Mouse (Mus musculus): ENCODE data around the gene Ndufa6. TPM values are rescaled to one million over a fixed set of nuclear protein-coding genes. Genes with fewer than 3 reads are reported as not detected.
"Not testable (repeated sequence)": the region's sequence is repeated elsewhere in the genome, so short reads cannot be mapped to it uniquely, and the experiment has no call there.

The Ndufa6 gene
- 100 to 1,000 TPM; 417 to 454 TPM for total RNA-seq (2021)
- long read RNA-seq, experiment 1, transcript Ndufa6-205 (2 exons, 382 nt): minor isoform, 10 of 369 reads
- long read RNA-seq, experiment 1, transcript Ndufa6-201 (3 exons, 590 nt): major isoform, 343 of 369 reads
- long read RNA-seq, experiment 1, transcript Ndufa6-206 (2 exons, 440 nt): minor isoform, 7 of 369 reads
- long read RNA-seq, experiment 1, partial matches to known transcripts: 1 of 369 reads
- long read RNA-seq, experiment 1, other reads (novel, unspliced or antisense): 8 of 369 reads
- long read RNA-seq, experiment 2, transcript Ndufa6-206 (2 exons, 440 nt): minor isoform, 8 of 366 reads
- long read RNA-seq, experiment 2, transcript Ndufa6-205 (2 exons, 382 nt): minor isoform, 10 of 366 reads
- long read RNA-seq, experiment 2, transcript Ndufa6-201 (3 exons, 590 nt): major isoform, 342 of 366 reads
- long read RNA-seq, experiment 2, partial matches to known transcripts: 4 of 366 reads
- long read RNA-seq, experiment 2, other reads (novel, unspliced or antisense): 2 of 366 reads

GRCm38 (mm10) chr15:82354126-82354945 is at the start of gene Ndufa6:
Ndufa6 (minus strand) TSS chr15:82354322.
- DNase-seq: peak; percentile 98
- intact Hi-C loops (cut with DNase I; ENCODE audit: low total_unique reads): no loop called here

GRCm38 (mm10) chr15:82403606-82404005 is 49.5 kb upstream of the Ndufa6 start:
- intact Hi-C loops (cut with DNase I; ENCODE audit: low total_unique reads): no loop called here
- DNase-seq: no peak

GRCm38 (mm10) chr15:82402741-82403140 is 48.6 kb upstream of the Ndufa6 start:
- DNase-seq: no peak

DNA sequence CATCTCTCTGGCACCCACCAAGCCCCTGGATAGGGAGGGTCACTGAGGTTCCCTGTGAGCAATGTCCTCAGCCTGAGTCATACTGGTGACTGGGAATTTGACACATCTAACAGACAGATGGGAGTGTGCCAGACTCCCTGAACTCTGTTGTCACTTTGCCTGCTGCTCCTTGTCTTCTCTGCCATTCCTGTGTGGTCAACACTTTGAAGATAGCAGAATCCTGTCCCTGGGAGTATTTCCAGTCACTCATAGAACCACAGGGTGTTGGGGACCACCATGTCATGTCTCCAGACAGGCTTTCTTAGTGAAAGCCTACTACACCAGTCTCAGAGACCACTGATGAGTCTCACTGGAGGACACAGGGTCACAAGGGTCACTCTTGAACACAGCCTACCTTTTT is 48.0 kb upstream of the Ndufa6 start:
- intact Hi-C loops (cut with DNase I; ENCODE audit: low total_unique reads): no loop called here
- DNase-seq: no peak

More at GRCm38 (mm10) chr15:82402741-82403140, 48.6 kb upstream of the Ndufa6 start:
- intact Hi-C loops (cut with DNase I; ENCODE audit: low total_unique reads): no loop called here

DNA sequence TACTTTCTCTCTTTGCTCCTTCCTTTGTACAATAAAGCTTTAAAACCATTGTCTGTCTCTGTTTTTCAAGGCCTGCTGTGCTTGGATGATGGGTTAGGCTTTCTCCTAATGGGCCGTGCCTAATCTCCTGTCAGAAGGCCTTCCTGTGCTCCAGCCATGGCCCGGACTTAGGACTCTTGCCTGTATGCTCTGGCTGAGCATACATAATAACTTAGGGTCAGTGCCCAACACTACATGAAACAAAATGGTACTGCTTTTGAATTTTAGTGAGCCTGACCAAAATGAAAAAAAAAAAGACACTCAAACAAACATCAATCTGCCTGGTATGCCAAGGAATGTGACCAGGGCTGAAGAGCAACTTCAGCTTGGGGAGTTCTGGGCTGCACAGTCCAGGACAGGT is 47.4 kb upstream of the Ndufa6 start:
- intact Hi-C loops (cut with DNase I; ENCODE audit: low total_unique reads): no loop called here

DNA sequence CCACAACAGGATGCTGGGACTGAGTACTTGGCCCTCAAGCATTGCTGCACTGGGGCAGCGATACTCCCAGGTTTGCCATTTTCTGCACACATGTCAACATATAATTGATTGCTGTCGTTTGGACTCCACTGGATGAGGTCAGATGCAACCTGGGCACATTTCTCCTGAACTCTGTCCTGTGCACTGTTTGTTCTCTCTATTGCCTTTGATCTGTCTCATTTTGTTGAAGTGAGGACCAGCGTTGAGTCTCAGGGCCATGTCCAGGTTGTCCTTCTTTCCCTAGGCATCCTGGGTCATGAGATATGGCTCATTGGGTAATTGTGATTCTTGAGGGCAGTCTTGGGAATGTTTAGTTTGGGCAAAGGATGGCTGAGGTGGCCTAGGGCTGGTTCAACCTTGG is 41.8 kb upstream of the Ndufa6 start:
- intact Hi-C loops (cut with DNase I; ENCODE audit: low total_unique reads): loop anchor here (10.0 kb wide), 1 partner anchor 49 kb away; no protein-coding TSS in a partner anchor
- not testable (repeated sequence) for DNase-seq

More for the DNA sequence above, 47.4 kb upstream of the Ndufa6 start:
- no peak for DNase-seq

DNA sequence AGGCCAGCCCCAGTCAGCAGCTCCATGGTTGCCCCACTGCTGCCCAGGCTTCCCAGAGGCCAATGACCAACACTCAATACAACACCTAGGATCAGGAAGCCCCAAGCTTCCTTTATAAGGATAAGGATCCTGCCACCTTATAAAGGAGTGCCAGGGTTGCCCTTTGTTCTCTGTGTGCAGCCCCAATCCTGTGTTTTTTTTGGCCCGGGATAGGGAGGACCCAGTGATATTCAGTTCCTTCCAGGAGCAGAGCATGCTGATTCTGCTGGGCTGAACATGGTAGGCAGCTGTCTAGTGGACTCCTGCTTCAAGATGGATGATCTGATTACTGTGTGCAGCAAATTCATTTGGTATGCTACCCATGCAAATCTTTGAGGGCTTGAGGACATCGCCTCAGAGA is 39.8 kb upstream of the Ndufa6 start, which contains the start of gene Cyp2d11:
Gene Cyp2d11, minus strand, starts transcription at position 101 of the 400 bp plus-strand sequence.
- intact Hi-C loops (cut with DNase I; ENCODE audit: low total_unique reads): loop anchor here (10.0 kb wide), 1 partner anchor 51 kb away; no protein-coding TSS in a partner anchor
- not testable (repeated sequence) for DNase-seq

- DNase-seq: not testable (repeated sequence)
- intact Hi-C loops (cut with DNase I; ENCODE audit: low total_unique reads): loop anchor here (10.0 kb wide), 1 partner anchor 55 kb away; no protein-coding TSS in a partner anchor
Observed at GRCm38 (mm10) chr15:82389916-82390315, 35.8 kb upstream of the Ndufa6 start.

DNA sequence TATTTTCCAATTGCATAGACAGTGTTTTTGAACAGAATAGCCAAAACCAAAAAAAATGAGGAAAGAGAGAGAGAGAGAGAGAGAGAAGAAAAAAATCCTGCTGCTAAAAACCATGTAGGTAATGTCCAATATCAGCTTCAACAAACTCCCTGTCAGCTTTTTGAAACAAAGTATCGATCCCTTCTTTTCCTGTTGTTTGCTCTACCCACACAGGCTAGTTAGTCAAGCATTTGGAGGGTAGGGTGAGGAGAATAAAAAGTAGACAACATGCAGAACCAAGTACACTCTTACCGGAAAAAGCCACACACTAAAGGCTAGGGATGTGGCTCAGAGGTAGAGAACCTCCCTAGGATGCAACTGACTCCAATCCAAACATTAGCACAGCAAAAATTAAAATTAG is 31.6 kb upstream of the Ndufa6 start:
- intact Hi-C loops (cut with DNase I; ENCODE audit: low total_unique reads): no loop called here

DNA sequence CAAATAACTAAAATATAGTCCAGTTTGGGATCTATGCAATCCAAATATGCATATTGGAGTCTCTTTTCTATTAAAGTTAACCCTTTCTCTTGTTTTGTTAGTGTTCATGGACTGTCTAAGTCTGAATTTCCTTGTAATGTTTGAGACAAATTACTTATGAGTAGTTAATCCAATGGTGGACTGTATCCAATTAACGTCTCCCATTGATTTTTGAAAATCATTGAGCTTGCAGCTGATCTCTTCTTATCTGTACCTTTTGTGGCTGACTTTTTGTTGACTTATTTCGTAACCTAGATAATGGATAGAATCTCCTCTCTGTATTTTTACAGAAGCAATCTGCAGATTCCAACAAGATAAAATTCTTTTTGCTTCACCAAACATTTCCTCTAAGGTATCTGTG is 28.3 kb upstream of the Ndufa6 start:
- intact Hi-C loops (cut with DNase I; ENCODE audit: low total_unique reads): no loop called here
- no peak for DNase-seq

More for the DNA sequence above, 31.6 kb upstream of the Ndufa6 start:
- DNase-seq: no peak

GRCm38 (mm10) chr15:82380714-82381062 is 26.6 kb upstream of the Ndufa6 start:
- DNase-seq: no peak
- intact Hi-C loops (cut with DNase I; ENCODE audit: low total_unique reads): no loop called here

- peak; percentile 72 for DNase-seq
- intact Hi-C loops (cut with DNase I; ENCODE audit: low total_unique reads): no loop called here
Observed at GRCm38 (mm10) chr15:82379871-82380713, 26.0 kb upstream of the Ndufa6 start, which contains the start of gene Cyp2d22. Cyp2d22 (minus strand) TSS chr15:82380260.

- intact Hi-C loops (cut with DNase I; ENCODE audit: low total_unique reads): no loop called here
- DNase-seq: no peak
Observed at GRCm38 (mm10) chr15:82379511-82379870, 25.4 kb upstream of the Ndufa6 start.

- intact Hi-C loops (cut with DNase I; ENCODE audit: low total_unique reads): no loop called here
- DNase-seq: no peak
Observed at GRCm38 (mm10) chr15:82378261-82379180, 24.4 kb upstream of the Ndufa6 start.

DNA sequence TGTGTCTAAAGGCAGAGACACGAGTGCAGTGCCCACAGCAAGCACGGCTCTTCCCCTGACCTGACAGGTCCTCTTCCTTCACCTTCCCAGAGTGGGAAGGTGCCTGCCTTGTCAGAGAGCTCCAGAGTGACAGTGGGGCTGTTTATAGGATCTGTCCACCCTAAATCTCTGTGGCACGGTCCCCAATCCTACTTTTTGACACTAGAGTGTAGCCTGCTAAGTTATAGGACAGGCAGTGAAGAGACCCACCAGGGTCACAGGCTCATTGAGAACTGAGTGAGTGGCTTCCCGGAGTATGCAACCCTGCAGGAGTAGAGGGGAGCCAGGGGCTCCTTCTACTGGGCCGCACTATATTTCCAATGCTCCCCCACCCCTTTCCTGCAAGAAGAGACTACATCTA is 23.6 kb upstream of the Ndufa6 start:
- no peak for DNase-seq
- intact Hi-C loops (cut with DNase I; ENCODE audit: low total_unique reads): no loop called here

DNA sequence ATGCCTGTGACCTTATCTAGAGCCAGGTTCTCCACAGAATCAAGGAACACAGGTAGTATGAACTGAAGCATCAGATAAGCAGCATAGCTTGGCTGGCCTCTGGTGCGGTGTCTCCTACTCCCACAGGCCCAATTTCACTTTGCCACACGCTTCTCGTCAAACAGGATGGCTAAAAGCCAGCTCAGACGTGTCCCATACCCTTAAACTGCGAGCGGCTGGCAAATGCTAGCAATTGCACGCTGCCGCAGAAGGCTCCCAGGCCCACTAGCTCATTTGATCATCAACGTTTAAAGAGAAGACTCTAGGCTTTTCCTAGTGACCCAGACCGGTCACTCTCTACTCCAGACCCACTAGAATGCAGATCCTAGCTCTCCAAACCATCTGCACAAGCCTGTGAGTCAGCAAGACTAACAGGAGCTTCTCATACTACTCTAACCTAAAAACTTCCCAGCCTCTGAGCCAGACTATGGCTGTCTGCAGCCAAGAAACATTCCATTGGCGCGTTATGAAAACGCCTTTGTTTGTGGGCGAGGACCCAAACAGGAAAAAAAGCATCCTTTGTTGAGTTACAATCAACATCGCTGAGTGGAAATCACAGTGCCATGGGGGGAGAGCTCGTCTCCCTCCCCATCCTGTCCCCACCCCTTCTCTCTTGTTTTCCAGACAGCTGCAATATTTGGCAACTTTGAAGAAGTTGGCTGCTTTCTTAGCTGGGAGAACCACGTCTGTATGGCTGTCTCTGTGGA is 22.4 kb upstream of the Ndufa6 start:
- peak; percentile 68 for DNase-seq
- intact Hi-C loops (cut with DNase I; ENCODE audit: low total_unique reads): no loop called here

- DNase-seq: no peak
- intact Hi-C loops (cut with DNase I; ENCODE audit: low total_unique reads): no loop called here
Observed at GRCm38 (mm10) chr15:82375855-82376254, 21.7 kb upstream of the Ndufa6 start.

- intact Hi-C loops (cut with DNase I; ENCODE audit: low total_unique reads): no loop called here
Observed at GRCm38 (mm10) chr15:82374437-82374836, 20.3 kb upstream of the Ndufa6 start.

More at GRCm38 (mm10) chr15:82374437-82374836, 20.3 kb upstream of the Ndufa6 start:
- no peak for DNase-seq

Data from gastrocnemius, postnatal 14 days (tissue).